Mouse (Mus musculus) WW6 (cell line): ENCODE measurements around the gene Rnf207.
A peak's percentile ranks its signal among the peaks of the same experiment; 100 is the strongest.

ENCODE experiments used
- DNase-seq: peaks from one replicate; pipeline ENCODE4 v3.0.0-alpha.2; 2013; ENCODE audit warnings: low read depth, low spot score

The Rnf207 gene

DNA sequence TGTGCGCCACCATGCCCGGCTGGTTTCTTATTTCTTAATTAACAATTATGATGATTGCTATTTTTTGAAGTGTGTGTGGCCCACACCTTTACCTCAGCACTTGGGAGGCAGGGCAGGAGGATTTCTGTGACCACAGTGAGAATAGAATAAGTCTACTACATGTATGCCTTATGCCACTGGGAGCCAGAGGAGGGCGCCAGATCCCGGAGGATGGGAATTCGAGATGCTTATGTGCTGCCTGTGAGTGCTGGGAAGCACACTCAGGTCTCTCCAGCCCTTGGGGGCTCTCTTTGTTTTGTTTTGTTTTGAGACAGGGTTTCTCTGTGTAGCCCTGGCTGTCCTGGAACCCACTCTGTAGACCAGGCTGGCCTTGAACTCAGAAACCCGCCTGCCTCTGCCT, 9.9 kb upstream of the Rnf207 start:
- no peak for DNase-seq

DNA sequence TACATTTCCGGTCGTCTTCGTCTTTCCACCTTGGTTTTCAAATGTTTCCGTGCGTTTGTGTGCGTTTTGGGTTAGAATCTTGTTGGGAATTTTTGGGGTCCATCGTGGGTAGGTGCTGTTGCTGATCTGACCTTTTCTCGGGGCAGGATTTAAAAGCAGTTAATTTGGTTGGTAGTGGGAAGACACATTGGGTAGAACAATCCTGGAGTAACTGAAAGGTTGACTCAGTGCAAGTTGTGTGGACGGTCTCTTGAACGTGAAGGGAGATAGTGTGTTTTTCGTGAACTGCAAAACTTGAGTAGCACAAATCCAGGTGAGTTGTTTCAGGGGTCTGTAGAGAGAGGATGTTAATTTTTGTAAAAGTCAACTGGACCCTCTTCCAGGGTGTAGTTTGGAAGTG, 7.8 kb upstream of the Rnf207 start:
- DNase-seq = no peak

DNA sequence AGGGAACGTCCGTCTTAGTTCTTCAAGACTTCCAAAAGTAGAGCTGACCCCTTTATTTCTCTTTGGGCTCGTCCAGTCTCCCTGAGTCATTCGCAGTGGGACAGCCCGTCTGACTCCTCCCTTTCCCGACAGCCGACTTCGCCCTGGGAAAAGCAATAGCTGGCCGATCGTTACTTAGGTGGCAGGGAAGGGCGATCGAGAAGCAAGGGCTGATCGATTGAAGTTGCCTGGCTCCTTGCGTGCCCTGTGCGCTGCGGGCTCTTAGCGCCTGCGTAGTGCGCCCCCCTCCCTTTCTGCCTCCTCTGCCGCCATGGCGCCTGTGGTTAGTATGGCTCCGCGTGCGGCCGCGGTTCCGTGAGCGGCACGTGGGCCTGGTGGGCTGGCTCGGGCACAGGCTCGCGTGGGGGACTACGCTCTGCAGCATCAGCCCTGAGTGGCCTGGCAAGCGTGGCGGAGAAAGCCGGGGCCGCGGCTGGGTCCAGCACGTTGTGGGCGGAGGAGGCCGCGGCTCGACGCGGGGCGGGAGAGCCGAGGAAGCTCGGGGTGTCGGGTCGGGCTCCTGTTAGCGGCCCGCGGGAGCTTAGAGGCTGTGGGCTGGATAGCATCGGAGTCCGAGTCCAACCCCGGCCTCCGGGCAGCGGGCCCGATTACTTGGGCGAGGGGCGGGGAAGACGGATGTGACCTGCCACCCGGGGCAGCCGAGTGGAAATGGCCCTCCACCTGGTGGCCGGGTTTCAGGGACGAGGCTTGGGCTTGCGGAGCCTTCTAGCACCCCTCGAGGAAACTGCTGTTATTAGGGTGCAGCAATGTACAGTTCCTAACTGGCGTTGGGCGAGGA, 7.0 kb upstream of the Rnf207 start, which contains the start of gene Rpl22:
Rpl22 (plus strand) TSS at position 169 of the 838 bp plus-strand sequence.
- peak; percentile 90 for DNase-seq

DNA sequence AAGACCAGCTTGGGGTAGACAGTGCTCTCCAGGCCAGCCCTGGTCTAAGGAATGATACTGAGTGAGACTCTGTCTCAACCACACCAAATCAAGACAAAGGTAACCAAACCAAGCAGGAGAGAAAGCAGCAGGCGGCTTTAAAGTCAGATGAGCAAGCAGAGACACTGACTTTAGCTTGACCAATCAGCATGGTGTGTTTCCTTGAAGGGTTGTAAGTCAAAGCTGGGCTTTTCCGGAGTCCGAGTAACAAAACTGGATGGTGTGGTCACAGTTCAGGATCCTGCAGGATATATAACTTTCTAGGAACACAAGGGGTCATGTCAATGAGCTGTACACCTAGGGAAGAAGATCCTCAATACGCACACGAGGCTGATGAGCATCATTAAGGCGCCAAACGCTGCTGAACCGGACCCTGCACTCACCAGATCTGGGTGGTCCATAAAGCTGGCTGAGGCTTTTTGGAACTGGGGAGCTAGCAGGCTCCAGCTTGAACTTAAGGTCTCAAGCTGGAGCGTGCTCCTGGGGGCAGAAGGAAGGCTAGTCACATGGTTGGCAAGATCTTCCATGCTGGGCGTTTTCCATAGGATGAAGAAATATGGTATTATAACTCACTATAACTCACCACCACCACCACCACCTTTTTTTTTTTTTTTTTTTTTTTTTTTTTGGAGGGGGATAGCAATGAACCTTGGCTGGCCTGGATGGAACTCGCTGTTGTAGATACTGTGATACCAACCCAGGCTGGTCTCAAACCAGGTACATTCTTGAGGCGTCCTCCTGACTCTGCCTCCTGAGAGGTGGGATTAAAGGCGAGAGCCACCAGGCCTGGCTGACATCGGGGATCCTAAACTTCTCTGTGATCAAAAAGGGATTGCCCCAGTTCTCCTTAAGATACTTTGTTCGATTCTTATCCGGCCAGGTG, 6.1 kb upstream of the Rnf207 start:
- DNase-seq = no peak

DNA sequence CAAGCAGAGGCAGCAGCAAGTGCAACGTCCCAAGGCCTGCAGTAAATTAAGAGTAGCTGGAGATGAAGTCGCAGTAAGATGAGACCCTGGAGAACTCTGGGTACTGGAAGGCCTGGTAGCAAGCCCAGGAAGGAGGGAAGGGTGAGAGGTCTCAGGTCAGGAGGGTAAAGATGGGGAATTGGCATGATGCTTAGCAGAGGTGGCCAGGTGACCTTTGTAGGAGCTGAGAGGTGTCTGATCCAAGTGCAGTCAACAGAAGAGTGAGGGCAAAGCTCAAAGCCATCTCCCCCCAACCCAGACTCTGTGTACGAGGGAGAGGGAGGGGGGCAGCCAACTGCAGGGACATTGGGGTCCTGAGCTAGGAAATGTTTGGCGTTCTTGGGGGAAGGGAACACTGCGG, 2.7 kb upstream of the Rnf207 start:
- DNase-seq = no peak

DNA sequence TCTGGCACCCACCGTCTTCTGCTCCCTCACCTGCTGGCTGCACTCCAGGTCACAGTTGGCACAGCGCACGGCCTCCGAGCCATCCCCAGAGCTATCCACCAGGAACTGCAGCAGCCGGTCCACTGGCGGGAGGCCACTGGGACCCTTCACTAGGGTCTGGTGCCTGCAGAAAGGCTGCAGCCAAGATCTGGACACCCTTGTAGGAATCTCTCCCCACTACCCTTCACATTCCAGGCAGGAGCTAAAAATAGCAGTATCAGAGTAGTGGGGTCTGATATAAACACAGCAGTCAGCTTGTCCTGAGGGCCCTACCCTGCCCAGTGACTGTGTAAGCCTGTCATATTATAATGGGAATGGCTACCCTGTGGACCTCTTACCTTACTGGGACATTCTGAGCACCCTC, 1.2 kb downstream of the Rnf207 start:
- DNase-seq = no peak

DNA sequence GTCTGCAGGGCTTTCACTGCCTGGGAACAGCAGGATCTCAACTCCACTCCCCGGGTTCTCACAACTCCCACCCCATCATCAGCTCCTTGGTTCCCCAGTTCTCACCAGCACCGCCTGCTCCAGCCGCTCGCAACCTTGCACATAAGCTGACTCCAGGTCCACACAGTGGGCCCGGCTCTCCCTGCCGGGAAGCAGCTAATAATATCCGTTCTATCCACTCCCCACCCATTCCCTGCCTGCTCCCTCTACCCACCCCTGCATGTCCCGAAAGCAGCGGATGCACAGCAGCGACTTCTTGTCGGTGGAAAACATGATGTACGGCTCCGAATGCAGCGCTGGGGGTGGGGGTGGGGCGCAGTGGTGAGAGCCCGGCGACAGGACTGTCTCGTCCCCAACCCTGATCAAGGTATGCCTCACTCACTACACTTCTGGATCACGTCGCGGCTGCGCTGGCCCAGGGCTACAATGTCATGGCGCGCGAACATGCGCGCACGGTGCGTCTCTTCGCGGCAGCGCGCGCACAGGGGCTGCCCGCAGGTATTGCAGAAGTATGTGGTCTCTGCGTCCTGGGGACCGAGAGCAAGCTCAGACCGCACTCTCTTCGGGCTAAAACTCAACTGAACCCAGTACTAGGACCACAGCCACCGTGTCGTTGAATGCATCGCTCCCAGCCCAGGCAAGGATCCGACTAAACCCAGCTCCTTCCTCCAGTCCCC, 3.1 kb downstream of the Rnf207 start:
- no peak for DNase-seq

DNA sequence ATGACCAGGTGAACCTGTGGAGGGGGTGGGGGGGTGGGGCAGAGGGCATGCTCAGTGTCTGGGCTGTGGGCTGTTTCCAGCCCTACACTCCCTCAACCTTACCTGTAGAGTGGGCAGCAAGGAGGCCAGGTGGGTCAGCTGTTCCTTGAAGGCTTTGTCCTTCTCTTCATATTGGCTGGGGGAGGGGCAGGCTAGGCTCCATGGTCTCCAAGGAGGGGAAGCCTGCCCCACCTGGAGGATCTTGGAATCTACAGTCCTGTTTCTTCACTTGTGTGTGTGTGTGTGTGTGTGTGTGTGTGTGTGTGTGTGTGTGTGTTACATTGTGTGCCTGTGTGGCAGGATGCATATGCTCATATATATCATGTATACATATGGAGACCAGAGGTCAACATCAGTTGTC, 4.9 kb downstream of the Rnf207 start:
- DNase-seq = no peak

DNA sequence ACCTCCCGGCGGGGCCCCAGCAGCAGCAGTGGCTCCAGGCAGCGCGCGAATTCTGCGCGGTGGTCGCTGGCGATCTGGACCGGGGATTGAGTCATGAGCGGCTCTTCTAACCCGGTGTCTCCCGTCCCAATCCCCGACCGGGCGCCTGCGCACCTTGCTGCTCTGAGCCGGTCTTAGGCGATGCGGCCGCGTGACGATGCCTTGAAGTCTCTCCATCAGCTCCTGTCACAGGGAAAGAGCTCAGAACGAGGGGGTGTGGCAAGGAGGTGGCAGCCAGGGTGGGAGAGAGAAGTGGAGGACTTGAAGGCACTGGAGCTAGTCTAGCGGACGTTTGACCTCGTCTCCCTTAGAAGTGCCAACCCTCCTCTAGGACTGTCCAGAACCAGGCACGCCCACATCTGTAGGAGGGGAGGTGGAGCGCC, 5.6 kb downstream of the Rnf207 start:
- DNase-seq = no peak

DNA sequence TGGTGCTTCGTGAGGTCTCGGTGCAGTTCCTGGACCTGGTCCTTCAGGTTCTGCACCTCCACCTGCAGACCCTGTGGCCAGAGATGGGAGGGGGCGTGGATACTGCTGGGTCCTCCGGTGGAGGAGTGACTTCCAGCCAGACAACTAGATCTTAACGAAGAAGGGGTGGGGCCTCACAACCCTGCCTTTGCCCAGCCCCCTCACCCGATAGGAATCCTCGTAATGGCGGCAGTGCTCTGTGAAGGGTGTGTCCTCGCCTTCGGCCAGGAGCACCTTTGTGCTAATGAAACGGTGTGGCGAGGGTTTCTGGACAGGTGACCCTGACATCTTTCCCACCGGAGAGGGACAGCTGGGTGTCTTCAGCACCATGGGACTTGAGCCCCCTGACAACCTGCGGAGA, 6.6 kb downstream of the Rnf207 start:
- no peak for DNase-seq

DNA sequence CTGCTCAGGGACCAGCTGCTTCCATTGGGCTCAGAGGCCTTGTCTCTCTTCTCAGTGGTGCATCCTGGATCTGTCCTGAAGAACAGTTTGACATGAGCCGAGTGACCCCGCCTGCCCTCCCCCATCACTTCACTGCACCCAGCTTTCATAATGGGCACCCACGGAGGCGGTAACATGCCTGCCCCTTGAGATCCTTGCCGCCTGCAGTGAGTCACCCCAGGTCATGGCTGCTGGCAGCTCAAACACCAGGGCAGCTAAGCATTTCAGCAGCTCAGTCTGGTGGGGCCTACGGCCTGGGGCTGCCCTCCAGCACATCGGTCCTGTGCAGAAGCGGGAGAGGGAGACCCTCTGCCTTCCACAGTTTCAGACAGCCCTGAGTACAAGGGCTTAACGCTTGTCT, 11.3 kb downstream of the Rnf207 start:
- DNase-seq = no peak

DNA sequence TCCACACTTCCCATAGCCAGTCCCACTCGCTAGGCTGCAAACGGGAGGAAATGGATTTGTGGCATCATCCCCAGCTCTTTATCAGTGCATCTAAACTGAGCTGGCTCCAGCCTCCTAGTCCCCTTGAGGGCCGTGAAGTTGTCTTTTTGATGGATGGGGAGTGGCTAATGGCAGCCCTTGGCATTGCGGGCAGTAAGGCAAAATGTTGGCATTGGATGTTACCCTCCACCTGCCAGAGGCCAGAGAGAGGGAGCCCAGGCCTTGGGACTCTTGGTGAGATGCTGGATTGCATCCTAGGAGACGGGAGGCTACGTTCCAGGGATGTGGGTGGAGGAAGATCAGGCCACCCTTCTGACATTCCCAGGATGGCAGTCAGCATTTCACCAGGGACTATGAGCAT, 12.8 kb downstream of the Rnf207 start:
- no peak for DNase-seq

DNA sequence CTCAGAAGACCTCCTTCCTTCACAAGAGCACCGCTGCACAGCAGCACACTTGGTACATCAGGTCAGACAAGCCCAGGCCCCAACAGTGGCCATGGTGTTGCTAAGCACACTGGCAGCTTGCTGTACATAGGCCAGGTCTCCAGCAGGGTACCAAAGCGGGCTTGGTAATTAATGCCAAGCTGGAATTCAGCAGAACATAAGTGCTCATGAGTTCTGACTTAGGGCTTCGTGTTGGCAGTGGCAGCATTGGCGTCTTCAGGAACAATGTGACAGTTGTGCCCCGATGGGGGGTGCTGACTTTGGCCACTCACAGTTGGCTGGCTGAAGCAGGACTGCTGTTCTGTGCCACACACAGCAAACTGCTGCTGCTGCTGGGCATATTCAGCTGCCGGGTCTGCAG, 14.1 kb downstream of the Rnf207 start:
- no peak for DNase-seq

DNA sequence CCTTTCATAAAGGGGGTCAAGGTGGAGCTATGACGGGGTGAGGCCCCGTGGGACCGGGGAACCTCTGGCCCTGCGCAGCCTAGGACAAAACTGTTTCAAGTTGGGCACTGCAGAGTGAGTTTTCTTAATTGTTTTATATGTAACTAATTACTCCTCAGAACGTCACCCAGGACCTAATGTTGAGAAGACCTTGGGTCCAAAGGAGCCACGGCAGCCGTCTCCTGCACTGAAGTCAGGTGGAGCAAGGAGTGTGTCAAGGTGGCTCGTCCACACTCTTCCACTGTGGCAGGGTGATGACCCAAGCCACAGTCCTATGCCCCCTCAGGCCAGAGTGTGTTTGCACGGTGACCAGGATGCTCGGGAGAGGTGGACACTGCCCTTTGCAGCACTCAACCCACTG, 15.6 kb downstream of the Rnf207 start:
- no peak for DNase-seq

DNA sequence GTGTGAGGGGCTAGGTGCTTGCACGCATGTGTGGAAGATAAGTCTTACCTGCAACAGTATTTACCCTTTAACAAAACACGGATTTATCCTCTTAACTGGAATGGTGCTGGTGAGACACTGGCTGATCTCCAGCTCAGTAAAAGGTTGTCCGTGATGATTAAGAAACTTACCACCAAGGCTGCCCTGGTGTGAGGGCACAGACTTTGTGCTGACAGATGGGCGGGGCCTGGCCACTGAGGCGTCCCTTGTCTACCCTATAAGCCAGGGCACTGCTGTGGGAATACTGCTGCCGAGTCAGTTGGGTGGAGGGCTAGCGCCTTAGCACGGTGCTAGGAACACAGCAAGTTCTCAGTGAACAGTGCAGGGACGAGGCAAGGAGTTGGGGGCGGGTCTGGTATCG, 16.8 kb downstream of the Rnf207 start:
- no peak for DNase-seq

DNA sequence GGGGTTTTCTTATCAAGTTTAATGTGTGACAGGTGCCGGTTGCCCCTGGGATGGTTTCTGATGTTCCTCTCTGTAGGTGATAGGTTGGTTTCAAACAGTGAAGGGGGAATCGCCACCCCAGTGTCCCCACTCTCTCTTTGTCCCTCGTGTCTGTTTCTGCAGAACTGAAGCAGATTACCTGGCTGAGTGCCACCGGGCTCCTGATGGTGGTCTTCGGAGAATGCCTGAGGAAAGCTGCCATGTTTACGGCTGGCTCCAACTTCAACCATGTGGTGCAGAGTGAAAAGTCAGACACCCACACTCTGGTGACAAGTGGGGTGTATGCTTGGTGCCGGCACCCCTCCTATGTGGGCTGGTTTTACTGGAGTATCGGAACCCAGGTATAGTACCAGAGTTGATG, 18.4 kb downstream of the Rnf207 start:
- DNase-seq = no peak

DNA sequence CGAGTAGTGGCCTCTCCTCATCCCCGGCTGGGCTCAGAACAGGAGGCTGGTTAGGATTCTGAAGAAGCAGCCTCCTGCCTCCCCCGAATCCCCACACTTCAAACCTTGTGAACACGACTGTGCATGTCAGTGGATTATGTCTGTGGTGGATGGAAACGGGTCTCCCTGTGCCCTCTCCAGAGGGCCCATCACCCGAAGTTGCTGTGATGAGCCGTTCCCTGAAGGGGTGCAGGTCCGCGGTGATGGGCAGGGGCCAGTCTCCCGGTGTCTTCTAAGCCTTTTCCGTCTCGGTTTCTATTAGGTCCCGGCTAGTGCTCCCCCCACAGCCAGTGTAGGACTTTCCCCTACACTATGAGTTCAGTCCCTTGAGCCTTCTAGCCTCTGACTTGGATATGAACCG, 20.0 kb downstream of the Rnf207 start:
- DNase-seq = no peak

DNA sequence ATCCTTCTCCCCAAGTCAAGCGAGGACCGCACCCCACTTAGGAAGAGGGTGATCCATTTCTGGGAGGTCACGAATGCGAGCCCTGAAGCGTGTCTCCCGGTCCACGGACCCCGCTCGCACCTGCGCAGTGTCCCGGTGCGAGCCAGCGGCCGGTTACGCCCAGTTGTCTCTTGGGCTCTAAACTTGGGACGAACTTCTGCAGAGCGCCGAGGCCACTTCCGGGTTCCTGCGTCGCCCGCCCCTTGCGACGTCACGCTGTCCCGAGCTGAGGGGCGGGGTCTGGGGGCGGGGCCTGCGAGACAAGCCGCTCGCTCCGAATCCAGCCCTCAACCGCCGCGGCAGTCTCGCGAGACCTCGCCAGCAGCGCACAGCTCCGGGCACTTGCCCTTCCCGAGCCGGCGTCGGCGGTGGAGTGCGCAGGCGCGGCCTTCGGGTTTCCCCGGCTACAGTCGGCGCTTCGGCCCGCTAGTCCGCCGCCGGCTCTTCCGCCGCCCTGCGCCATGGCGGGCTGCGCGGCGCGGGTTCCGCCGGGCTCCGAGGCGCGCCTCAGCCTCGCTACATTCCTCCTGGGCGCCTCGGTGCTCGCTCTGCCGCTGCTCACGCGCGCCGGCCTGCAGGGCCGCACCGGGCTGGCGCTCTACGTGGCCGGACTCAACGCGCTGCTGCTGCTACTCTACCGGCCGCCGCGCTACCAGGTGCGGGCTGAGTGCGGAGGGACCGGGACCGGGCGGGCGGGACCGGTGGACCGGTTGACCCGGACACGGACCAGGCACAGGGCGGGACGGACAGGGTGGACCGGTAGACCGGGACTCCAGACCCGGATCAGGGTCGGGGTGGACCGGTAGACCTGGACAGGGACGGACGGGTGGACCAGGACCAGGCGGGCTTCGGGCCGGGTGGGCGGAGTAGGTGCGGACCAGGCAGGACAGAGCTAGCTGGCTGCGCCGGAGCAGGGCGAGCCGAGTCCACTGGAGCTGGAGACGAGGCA, 21.6 kb downstream of the Rnf207 start, which contains the start of gene Icmt:
Icmt (plus strand) TSS at position 354 of the 988 bp plus-strand sequence.
- peak; percentile 95 for DNase-seq

DNA sequence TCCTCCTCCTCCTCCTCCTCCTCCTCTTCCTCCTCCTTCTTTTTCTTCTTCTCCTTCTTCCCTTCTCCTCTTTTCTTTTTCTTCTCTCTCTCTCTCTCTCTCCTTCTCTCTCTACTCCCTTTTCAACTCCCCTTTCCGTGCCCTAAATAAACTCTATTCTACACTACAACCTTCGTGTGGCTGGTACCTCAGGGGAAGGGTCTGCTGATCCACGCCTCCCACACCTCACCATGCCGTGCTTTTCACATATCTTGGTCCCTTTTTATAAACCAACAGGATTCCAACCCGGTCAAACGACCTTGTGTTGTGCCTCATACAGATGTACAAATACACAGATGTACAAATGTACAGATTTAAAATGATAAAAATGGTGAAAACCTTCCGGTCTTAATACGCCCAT, 22.4 kb downstream of the Rnf207 start:
- DNase-seq = no peak

DNA sequence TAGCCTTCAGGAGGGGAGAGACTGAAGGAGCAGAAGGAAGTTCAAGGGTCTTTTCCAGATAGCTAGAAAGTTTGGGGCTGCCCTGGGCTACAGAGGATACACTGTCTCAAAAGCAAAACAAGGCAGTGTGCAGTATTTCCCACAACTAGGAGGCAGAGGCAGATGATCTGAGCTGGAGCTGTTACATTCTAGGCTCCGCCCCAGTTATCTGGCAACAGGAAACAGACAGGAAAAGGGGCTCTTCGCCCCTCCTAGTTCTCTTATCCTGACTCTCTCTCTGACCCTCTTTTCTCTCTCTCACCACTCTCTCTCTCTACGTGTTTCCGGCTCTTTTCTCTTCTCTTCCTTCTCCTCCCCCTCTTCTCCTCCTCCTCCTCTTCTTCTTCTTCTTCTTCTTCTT, 22.9 kb downstream of the Rnf207 start:
- no peak for DNase-seq
